Mouse (Mus musculus) kidney, embryonic 14.5 days (tissue): Measurements from ENCODE around the gene Scamp2. TPM values are rescaled to one million over a fixed set of nuclear protein-coding genes. Genes with fewer than 3 reads are reported as not detected.

Experiments used
- ATAC-seq: fragments of 200-750 bp; cut with Nextera tagmentation; 2 replicates; pipeline ENCODE4 v1.8.0; 2017; ENCODE audit warnings: moderate number of reproducible peaks, mild to moderate bottlenecking, moderate TSS enrichment, moderate library complexity; ENCODE audit not compliant: low FRiP score, low TSS enrichment
- H3K27ac ChIP-seq: fragments of 300-500 bp; sonication (generic); 2 replicates; pipeline ENCODE4 v1.5.1; 2014; ENCODE audit warnings: low read depth, mild to moderate bottlenecking, low read length, moderate library complexity, mixed read lengths
- H3K27me3 ChIP-seq: fragments of 300-500 bp; sonication (generic); 2 replicates; pipeline ENCODE4 v1.6.1; 2014; ENCODE audit warnings: mild to moderate bottlenecking, low read length; ENCODE audit not compliant: control insufficient read depth, insufficient read depth
- H3K36me3 ChIP-seq: fragments of 300-500 bp; sonication (generic); 2 replicates; pipeline ENCODE4 v1.6.1; 2014; ENCODE audit warnings: low read length, mixed read lengths; ENCODE audit not compliant: control insufficient read depth, insufficient read depth
- H3K4me1 ChIP-seq: fragments of 300-500 bp; sonication (generic); 2 replicates; pipeline ENCODE4 v1.6.1; 2014; ENCODE audit warnings: low read length, mixed read lengths; ENCODE audit not compliant: control insufficient read depth, insufficient read depth
- H3K4me2 ChIP-seq: fragments of 300-500 bp; sonication (generic); replicated peaks from 2 replicates; pipeline ENCODE4 v1.6.1; 2014; ENCODE audit warnings: low read depth, mild to moderate bottlenecking, low read length
- H3K4me3 ChIP-seq: fragments of 300-500 bp; sonication (generic); 2 replicates; pipeline ENCODE4 v1.5.1; 2014; ENCODE audit warnings: mild to moderate bottlenecking, low read length
- H3K9ac ChIP-seq: fragments of 300-500 bp; sonication (generic); 2 replicates; pipeline ENCODE4 v1.6.1; 2014; ENCODE audit warnings: low read depth, mild to moderate bottlenecking, low read length, moderate library complexity
- H3K9me3 ChIP-seq: fragments of 300-500 bp; sonication (generic); 2 replicates; pipeline ENCODE4 v1.6.1; 2016; ENCODE audit warnings: low read length; ENCODE audit not compliant: control insufficient read depth
- WGBS: fragments of 180-500 bp; shearing (Covaris S2); extraction: QIAGEN DNeasy Blood & Tissue Kit; methylation state at CpG from one replicate; pipeline ENCODE4 v1.1.7; 2014; 5-methylcytosine and 5-hydroxymethylcytosine counted together
- polyA plus RNA-seq: library from polyadenylated mRNA; unstranded; fragments of >200 nt; fragmentation: Nextera tagmentation; extraction: Ambion mirVana; gene quantifications from 2 replicates; pipeline ENCODE4 v1.2.1, GENCODE M21; 2014

The Scamp2 gene
- polyA plus RNA-seq, 1 experiment from 2014 or later: 71.4 TPM

GRCm38 (mm10) chr9:57547287-57547686 is 13.5 kb upstream of the Scamp2 start:
- 83% methylated on average over 5 of the region's 5 CpGs for WGBS
- Histone ChIP-seq H3K4me2 (no peak overlapping the region), H3K4me3 (no peak overlapping the region)

GRCm38 (mm10) chr9:57547869-57548268 is 12.9 kb upstream of the Scamp2 start:
- Histone ChIP-seq H3K4me1 (peaks cover 6% of the 10 kb centered on the region; the same call in 1 of the 2 replicates), H3K36me3 (peaks cover 67% of the 10 kb centered on the region)
- 87% methylated on average over 11 of the region's 11 CpGs for WGBS

More at GRCm38 (mm10) chr9:57547287-57547686, 13.5 kb upstream of the Scamp2 start:
- peaks cover 73% of the 10 kb centered on the region for H3K36me3 ChIP-seq
- no peak overlapping the region for H3K27ac ChIP-seq
- no peak overlapping the region for H3K9ac ChIP-seq
- no peaks in the 10 kb centered on the region for H3K27me3 ChIP-seq
- H3K4me1 ChIP-seq: peaks cover 6% of the 10 kb centered on the region; the same call in 1 of the 2 replicates
- no peak for ATAC-seq
- no peaks in the 10 kb centered on the region for H3K9me3 ChIP-seq

GRCm38 (mm10) chr9:57549186-57549585 is 11.6 kb upstream of the Scamp2 start:
- Histone ChIP-seq H3K9me3 (no peaks in the 10 kb centered on the region), H3K27me3 (no peaks in the 10 kb centered on the region), H3K4me3 (no peak overlapping the region), H3K27ac (no peak overlapping the region), H3K4me2 (no peak overlapping the region), H3K4me1 (peaks cover 8% of the 10 kb centered on the region; the same call in 1 of the 2 replicates), H3K36me3 (peaks cover 54% of the 10 kb centered on the region), H3K9ac (no peak overlapping the region)
- WGBS: 98% methylated on average over 4 of the region's 4 CpGs
- ATAC-seq: no peak

More at GRCm38 (mm10) chr9:57547869-57548268, 12.9 kb upstream of the Scamp2 start:
- H3K4me3 ChIP-seq: no peak overlapping the region
- ATAC-seq: no peak
- H3K9ac ChIP-seq: no peak overlapping the region
- no peaks in the 10 kb centered on the region for H3K9me3 ChIP-seq
- no peak overlapping the region for H3K4me2 ChIP-seq
- H3K27me3 ChIP-seq: no peaks in the 10 kb centered on the region
- no peak overlapping the region for H3K27ac ChIP-seq

- H3K4me3 ChIP-seq: no peak overlapping the region
- H3K27me3 ChIP-seq: no peaks in the 10 kb centered on the region
- no peak overlapping the region for H3K27ac ChIP-seq
- H3K4me2 ChIP-seq: no peak overlapping the region
- WGBS: 86% methylated on average over 11 of the region's 11 CpGs
- ATAC-seq: no peak
- no peaks in the 10 kb centered on the region for H3K9me3 ChIP-seq
- H3K9ac ChIP-seq: no peak overlapping the region
- H3K36me3 ChIP-seq: peaks cover 43% of the 10 kb centered on the region
- H3K4me1 ChIP-seq: peaks cover 8% of the 10 kb centered on the region; the same call in 1 of the 2 replicates
Measured at GRCm38 (mm10) chr9:57550126-57550862, 10.4 kb upstream of the Scamp2 start.

- H3K4me1 ChIP-seq: peaks cover 8% of the 10 kb centered on the region; the same call in 1 of the 2 replicates
- H3K27ac ChIP-seq: no peak within 1 kb of the TSS
- under 1% methylated on average over 28 of the region's 28 CpGs for WGBS
- H3K4me3 ChIP-seq: peak within 1 kb of the TSS; percentile 58
- H3K9me3 ChIP-seq: no peaks in the 10 kb centered on the region
- H3K36me3 ChIP-seq: peaks cover 29% of the 10 kb centered on the region
- no peaks in the 10 kb centered on the region for H3K27me3 ChIP-seq
- H3K4me2 ChIP-seq: peak within 1 kb of the TSS; percentile 79
- H3K9ac ChIP-seq: peak within 1 kb of the TSS; percentile 61
- no peak for ATAC-seq
Measured at GRCm38 (mm10) chr9:57552139-57552887, 8.4 kb upstream of the Scamp2 start, which contains the start of gene Mpi. Mpi (minus strand) TSS chr9:57552763.

GRCm38 (mm10) chr9:57553119-57553518 is 7.6 kb upstream of the Scamp2 start:
- peaks cover 23% of the 10 kb centered on the region for H3K36me3 ChIP-seq
- no peaks in the 10 kb centered on the region for H3K9me3 ChIP-seq
- no peak overlapping the region for H3K4me3 ChIP-seq
- H3K4me1 ChIP-seq: peaks cover 8% of the 10 kb centered on the region; the same call in 1 of the 2 replicates
- no peaks in the 10 kb centered on the region for H3K27me3 ChIP-seq
- no peak overlapping the region for H3K27ac ChIP-seq
- 77% methylated on average over 11 of the region's 11 CpGs for WGBS
- no peak overlapping the region for H3K9ac ChIP-seq
- no peak overlapping the region for H3K4me2 ChIP-seq
- no peak for ATAC-seq

GRCm38 (mm10) chr9:57554753-57555152 is 6.0 kb upstream of the Scamp2 start:
- WGBS: 42% methylated on average over 3 of the region's 3 CpGs
- ATAC-seq: no peak
- peaks cover 8% of the 10 kb centered on the region; the same call in 1 of the 2 replicates for H3K4me1 ChIP-seq
- peaks cover 7% of the 10 kb centered on the region for H3K36me3 ChIP-seq
- H3K27me3 ChIP-seq: no peaks in the 10 kb centered on the region
- H3K4me3 ChIP-seq: no peak overlapping the region
- H3K27ac ChIP-seq: no peak overlapping the region
- no peak overlapping the region for H3K9ac ChIP-seq
- no peak overlapping the region for H3K4me2 ChIP-seq
- H3K9me3 ChIP-seq: no peaks in the 10 kb centered on the region

- H3K9me3 ChIP-seq: no peaks in the 10 kb centered on the region
- no peak overlapping the region for H3K4me3 ChIP-seq
- peaks cover 12% of the 10 kb centered on the region for H3K4me1 ChIP-seq
- no peaks in the 10 kb centered on the region for H3K36me3 ChIP-seq
- H3K27ac ChIP-seq: no peak overlapping the region
- no peak for ATAC-seq
- 82% methylated on average over 3 of the region's 3 CpGs for WGBS
- H3K4me2 ChIP-seq: no peak overlapping the region
- H3K9ac ChIP-seq: no peak overlapping the region
- H3K27me3 ChIP-seq: no peaks in the 10 kb centered on the region
Measured at GRCm38 (mm10) chr9:57557215-57557614, 3.5 kb upstream of the Scamp2 start.

GRCm38 (mm10) chr9:57558625-57559024 is 2.1 kb upstream of the Scamp2 start:
- H3K4me1 ChIP-seq: peaks cover 16% of the 10 kb centered on the region
- H3K4me3 ChIP-seq: no peak overlapping the region
- no peak overlapping the region for H3K4me2 ChIP-seq
- H3K27me3 ChIP-seq: no peaks in the 10 kb centered on the region
- ATAC-seq: no peak
- H3K9me3 ChIP-seq: no peaks in the 10 kb centered on the region
- WGBS: 84% methylated on average over 4 of the region's 4 CpGs
- H3K27ac ChIP-seq: no peak overlapping the region
- no peaks in the 10 kb centered on the region for H3K36me3 ChIP-seq
- no peak overlapping the region for H3K9ac ChIP-seq
